Mouse (Mus musculus): ENCODE results near the gene Tmem189. TPM values are rescaled to one million over a fixed set of nuclear protein-coding genes. Genes with fewer than 3 reads are reported as not detected.

Gene Tmem189
- polyA plus RNA-seq, 1 experiment from 2014 or later: 44.5 TPM

DNA sequence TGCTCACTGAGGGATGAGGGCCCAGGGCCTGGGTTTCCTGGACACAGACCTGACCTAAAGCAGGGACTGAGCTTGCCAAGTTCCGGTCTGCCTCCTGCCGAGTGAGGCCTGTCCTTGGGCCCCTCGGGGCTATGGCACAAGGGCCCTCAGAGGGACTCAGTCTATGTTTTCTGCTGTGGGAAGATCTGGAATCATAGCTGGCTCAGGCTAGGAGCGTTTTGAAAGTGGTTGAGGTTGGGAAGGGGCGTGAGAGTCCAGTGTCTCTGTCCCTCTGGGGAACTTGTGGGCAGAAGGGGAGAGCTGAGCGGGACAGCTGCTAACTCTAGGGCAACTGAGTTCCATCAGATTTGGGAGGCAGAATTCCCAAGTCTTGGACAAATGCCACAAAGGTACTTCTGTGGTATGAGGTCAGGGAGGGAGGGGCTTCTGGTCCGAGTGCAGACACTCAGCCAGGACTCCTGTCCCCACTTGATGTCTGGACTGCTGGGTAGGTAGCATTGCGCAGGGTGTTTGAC is 89.1 kb downstream of the Tmem189 start:
- H3K27ac ChIP-seq (ENCODE audit: low read length): no peak overlapping the region

DNA sequence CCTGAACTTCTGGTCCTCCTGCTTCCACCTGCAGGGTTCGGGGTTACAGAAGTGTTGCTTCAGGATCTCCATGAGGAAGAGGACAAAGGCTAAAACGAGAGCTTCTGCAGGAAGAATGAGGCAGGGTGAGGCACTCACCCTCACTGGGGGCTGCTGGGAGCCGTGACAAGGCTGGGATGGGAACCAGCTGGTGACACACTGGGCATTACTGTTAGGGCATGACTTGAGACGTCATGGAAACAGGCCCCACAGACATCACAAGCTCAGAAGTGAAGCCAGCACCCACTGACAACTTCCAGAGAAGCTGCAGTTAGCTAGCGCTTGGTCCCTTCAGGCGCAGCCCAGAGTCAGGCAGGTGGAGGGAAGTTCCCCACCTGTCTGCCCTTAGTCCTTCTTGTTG is 89.7 kb downstream of the Tmem189 start:
- no peak overlapping the region for H3K27ac ChIP-seq (ENCODE audit: low read length)

More for the DNA sequence above, 89.1 kb downstream of the Tmem189 start:
- no peaks in the 10 kb centered on the region for H3K36me3 ChIP-seq (ENCODE audit: control insufficient read depth, insufficient read depth)
- H3K9ac ChIP-seq (ENCODE audit: low read length): no peak overlapping the region
- no peak overlapping the region for H3K4me3 ChIP-seq (ENCODE audit: low read length)
- H3K9me3 ChIP-seq (replicated peaks; ENCODE audit: control insufficient read depth, low read length): no peaks in the 10 kb centered on the region
- no peak for ATAC-seq (replicated peaks; ENCODE audit: extremely low read depth, insufficient read depth, low FRiP score)
- H3K27me3 ChIP-seq (ENCODE audit: control insufficient read depth, insufficient read depth, low read length): no peaks in the 10 kb centered on the region; the same call in 1 of the 2 replicates
- H3K4me1 ChIP-seq (ENCODE audit: control insufficient read depth, insufficient read depth, low read length): peaks cover 22% of the 10 kb centered on the region
- 58% methylated on average over 8 of the region's 8 CpGs for WGBS
- H3K4me2 ChIP-seq (ENCODE audit: low read depth, low read length): no peak overlapping the region

GRCm38 (mm10) chr2:167599195-167599594 is 90.4 kb downstream of the Tmem189 start:
- H3K4me3 ChIP-seq (ENCODE audit: low read length): no peak overlapping the region
- H3K4me1 ChIP-seq (ENCODE audit: control insufficient read depth, insufficient read depth, low read length): peaks cover 29% of the 10 kb centered on the region
- H3K4me2 ChIP-seq (ENCODE audit: low read depth, low read length): no peak overlapping the region
- no peak for ATAC-seq (replicated peaks; ENCODE audit: extremely low read depth, insufficient read depth, low FRiP score)
- H3K9me3 ChIP-seq (replicated peaks; ENCODE audit: control insufficient read depth, low read length): no peaks in the 10 kb centered on the region
- no peaks in the 10 kb centered on the region; the same call in 1 of the 2 replicates for H3K27me3 ChIP-seq (ENCODE audit: control insufficient read depth, insufficient read depth, low read length)
- H3K9ac ChIP-seq (ENCODE audit: low read length): no peak overlapping the region
- no peak overlapping the region for H3K27ac ChIP-seq (ENCODE audit: low read length)
- H3K36me3 ChIP-seq (ENCODE audit: control insufficient read depth, insufficient read depth): no peaks in the 10 kb centered on the region
- WGBS: 86% methylated on average over 5 of the region's 5 CpGs

More for the DNA sequence above, 89.7 kb downstream of the Tmem189 start:
- Histone ChIP-seq H3K36me3 (ENCODE audit: control insufficient read depth, insufficient read depth) (no peaks in the 10 kb centered on the region), H3K4me2 (ENCODE audit: low read depth, low read length) (no peak overlapping the region), H3K9ac (ENCODE audit: low read length) (no peak overlapping the region), H3K4me3 (ENCODE audit: low read length) (no peak overlapping the region), H3K4me1 (ENCODE audit: control insufficient read depth, insufficient read depth, low read length) (peaks cover 22% of the 10 kb centered on the region), H3K9me3 (replicated peaks; ENCODE audit: control insufficient read depth, low read length) (no peaks in the 10 kb centered on the region), H3K27me3 (ENCODE audit: control insufficient read depth, insufficient read depth, low read length) (no peaks in the 10 kb centered on the region; the same call in 1 of the 2 replicates)
- no peak for ATAC-seq (replicated peaks; ENCODE audit: extremely low read depth, insufficient read depth, low FRiP score)
- 76% methylated on average over 6 of the region's 6 CpGs for WGBS

DNA sequence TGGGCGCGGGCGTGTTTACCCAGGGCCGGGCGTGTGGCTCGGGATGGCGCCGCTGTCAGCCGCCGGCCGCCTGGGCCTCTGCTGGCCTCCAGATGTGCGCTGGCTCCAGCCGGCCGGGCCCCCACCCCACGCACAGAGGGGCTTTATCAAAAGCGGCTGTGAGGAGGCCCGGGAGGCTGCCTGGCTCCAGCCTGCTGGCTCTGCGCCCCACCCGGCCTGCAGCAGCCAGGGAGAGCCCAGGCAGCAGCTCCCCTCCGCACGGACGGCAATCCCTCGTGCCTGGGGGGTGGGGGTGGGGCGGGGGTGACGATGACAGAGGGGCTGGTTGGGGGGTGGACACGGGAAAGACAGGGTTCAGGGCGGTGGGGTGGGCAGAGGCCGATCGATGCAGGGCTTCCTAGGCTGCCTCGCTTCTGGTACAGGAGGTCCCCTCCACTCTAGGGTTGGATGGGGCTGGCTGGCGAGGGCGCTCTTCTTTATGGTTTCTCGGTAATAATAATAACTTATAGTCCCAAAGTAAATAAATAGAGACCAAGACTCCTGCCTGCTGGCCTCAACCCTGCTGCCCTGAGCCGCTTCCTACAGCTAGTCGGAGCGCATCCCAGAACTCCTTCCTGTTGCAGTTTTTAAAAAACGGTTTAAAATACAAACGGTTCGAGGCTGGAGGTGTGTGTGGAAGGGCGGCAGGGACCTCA is 92.0 kb downstream of the Tmem189 start:
- WGBS: 27% methylated on average over 40 of the region's 40 CpGs
- Histone ChIP-seq H3K4me3 (ENCODE audit: low read length) (peak overlapping the region; percentile 38), H3K36me3 (ENCODE audit: control insufficient read depth, insufficient read depth) (no peaks in the 10 kb centered on the region), H3K27me3 (ENCODE audit: control insufficient read depth, insufficient read depth, low read length) (no peaks in the 10 kb centered on the region; the same call in 1 of the 2 replicates), H3K4me2 (ENCODE audit: low read depth, low read length) (peak overlapping the region; percentile 62), H3K27ac (ENCODE audit: low read length) (peak overlapping the region; percentile 71), H3K4me1 (ENCODE audit: control insufficient read depth, insufficient read depth, low read length) (peaks cover 36% of the 10 kb centered on the region), H3K9me3 (replicated peaks; ENCODE audit: control insufficient read depth, low read length) (no peaks in the 10 kb centered on the region), H3K9ac (ENCODE audit: low read length) (peak overlapping the region; percentile 69)
- ATAC-seq (replicated peaks; ENCODE audit: extremely low read depth, insufficient read depth, low FRiP score): 0 out of 2 replicates have a peak, but pooled peaks have one; percentile 49

DNA sequence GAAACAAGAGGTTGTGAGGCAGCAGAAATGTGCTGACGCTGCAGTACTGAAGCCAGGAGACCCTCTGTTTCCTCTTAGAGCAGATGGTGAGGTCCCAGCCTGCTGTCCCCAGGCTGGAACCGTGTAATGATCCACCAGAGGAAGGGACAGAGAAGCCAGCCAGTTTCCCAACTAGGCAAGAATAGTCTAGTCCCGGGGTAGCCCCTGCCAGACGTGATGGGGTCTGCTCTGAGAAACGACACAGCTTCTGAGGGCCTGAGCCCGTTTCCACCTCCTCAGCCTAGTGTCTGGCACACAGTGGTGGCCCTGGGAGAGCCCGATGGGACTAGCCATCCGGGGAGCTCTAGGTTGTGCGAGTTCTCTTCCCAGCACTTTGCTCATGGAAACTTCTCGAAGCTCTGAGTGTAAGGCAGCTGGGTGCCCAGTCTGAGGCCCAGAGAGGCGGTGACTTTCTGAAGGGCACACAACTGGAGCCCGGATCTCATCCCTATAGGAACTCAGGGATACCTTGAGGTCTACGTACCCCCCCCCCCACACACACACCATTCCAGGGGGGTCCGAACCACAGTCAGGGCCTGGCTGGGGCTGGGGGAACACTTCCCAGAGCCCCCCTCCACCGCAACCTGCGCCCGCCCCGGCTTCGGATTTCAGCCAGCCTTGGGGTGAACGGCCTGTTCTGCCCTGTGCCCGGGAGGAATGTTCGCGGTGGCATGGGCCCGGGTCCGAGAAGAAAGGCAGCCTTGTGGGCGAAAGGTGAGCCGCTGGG is 92.7 kb downstream of the Tmem189 start:
- H3K4me1 ChIP-seq (ENCODE audit: control insufficient read depth, insufficient read depth, low read length): peaks cover 36% of the 10 kb centered on the region

GRCm38 (mm10) chr2:167596262-167596661 is 93.4 kb downstream of the Tmem189 start:
- Histone ChIP-seq H3K4me3 (ENCODE audit: low read length) (no peak overlapping the region), H3K9me3 (replicated peaks; ENCODE audit: control insufficient read depth, low read length) (no peaks in the 10 kb centered on the region), H3K27ac (ENCODE audit: low read length) (peak overlapping the region; percentile 80), H3K9ac (ENCODE audit: low read length) (no peak overlapping the region; the same call in 1 of the 2 replicates), H3K36me3 (ENCODE audit: control insufficient read depth, insufficient read depth) (no peaks in the 10 kb centered on the region), H3K27me3 (ENCODE audit: control insufficient read depth, insufficient read depth, low read length) (no peaks in the 10 kb centered on the region; the same call in 1 of the 2 replicates), H3K4me1 (ENCODE audit: control insufficient read depth, insufficient read depth, low read length) (peaks cover 36% of the 10 kb centered on the region), H3K4me2 (ENCODE audit: low read depth, low read length) (no peak overlapping the region)
- ATAC-seq (replicated peaks; ENCODE audit: extremely low read depth, insufficient read depth, low FRiP score): no peak
- WGBS: 49% methylated on average over 3 of the region's 4 CpGs

More for the DNA sequence above, 92.7 kb downstream of the Tmem189 start:
- WGBS: 44% methylated on average over 27 of the region's 27 CpGs
- Histone ChIP-seq H3K4me3 (ENCODE audit: low read length) (peak overlapping the region; percentile 38), H3K9me3 (replicated peaks; ENCODE audit: control insufficient read depth, low read length) (no peaks in the 10 kb centered on the region), H3K36me3 (ENCODE audit: control insufficient read depth, insufficient read depth) (no peaks in the 10 kb centered on the region), H3K9ac (ENCODE audit: low read length) (peak overlapping the region; percentile 69), H3K4me2 (ENCODE audit: low read depth, low read length) (peak overlapping the region; percentile 62), H3K27me3 (ENCODE audit: control insufficient read depth, insufficient read depth, low read length) (no peaks in the 10 kb centered on the region; the same call in 1 of the 2 replicates), H3K27ac (ENCODE audit: low read length) (peak overlapping the region; percentile 71)
- no peak for ATAC-seq (replicated peaks; ENCODE audit: extremely low read depth, insufficient read depth, low FRiP score)

DNA sequence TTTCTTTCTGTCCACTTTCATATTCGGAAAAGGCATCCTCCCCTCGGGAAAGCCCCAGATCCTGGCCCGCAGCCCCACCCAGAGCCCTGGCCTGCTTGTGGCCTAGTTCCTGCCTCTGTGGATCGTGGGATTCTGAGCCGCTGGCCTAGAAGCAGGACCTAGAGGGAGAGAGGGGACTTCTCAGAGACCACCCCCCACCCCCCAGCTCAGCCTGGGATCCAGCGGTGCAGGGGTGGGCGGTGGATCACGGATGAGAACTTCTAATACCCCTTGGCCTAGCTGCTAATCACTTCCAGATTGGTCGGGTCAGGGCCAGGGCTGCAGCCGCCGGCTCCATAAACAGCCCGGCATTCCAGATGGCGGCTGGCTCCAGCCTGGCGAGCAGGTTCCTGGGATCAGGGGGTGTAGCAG is 93.9 kb downstream of the Tmem189 start:
- peak overlapping the region; percentile 63 for H3K9ac ChIP-seq (ENCODE audit: low read length)
- no peak for ATAC-seq (replicated peaks; ENCODE audit: extremely low read depth, insufficient read depth, low FRiP score)
- H3K27me3 ChIP-seq (ENCODE audit: control insufficient read depth, insufficient read depth, low read length): no peaks in the 10 kb centered on the region; the same call in 1 of the 2 replicates
- peaks cover 36% of the 10 kb centered on the region for H3K4me1 ChIP-seq (ENCODE audit: control insufficient read depth, insufficient read depth, low read length)
- no peak overlapping the region for H3K4me2 ChIP-seq (ENCODE audit: low read depth, low read length)
- H3K4me3 ChIP-seq (ENCODE audit: low read length): no peak overlapping the region
- peak overlapping the region; percentile 80 for H3K27ac ChIP-seq (ENCODE audit: low read length)
- no peaks in the 10 kb centered on the region for H3K9me3 ChIP-seq (replicated peaks; ENCODE audit: control insufficient read depth, low read length)
- 45% methylated on average over 14 of the region's 14 CpGs for WGBS
- no peaks in the 10 kb centered on the region for H3K36me3 ChIP-seq (ENCODE audit: control insufficient read depth, insufficient read depth)

GRCm38 (mm10) chr2:167594444-167594934 is 95.1 kb downstream of the Tmem189 start:
- H3K9me3 ChIP-seq (replicated peaks; ENCODE audit: control insufficient read depth, low read length): no peaks in the 10 kb centered on the region
- no peak overlapping the region for H3K9ac ChIP-seq (ENCODE audit: low read length)
- peak; percentile 78 for ATAC-seq (replicated peaks; ENCODE audit: extremely low read depth, insufficient read depth, low FRiP score)
- WGBS: 23% methylated on average over 10 of the region's 10 CpGs
- no peaks in the 10 kb centered on the region; the same call in 1 of the 2 replicates for H3K27me3 ChIP-seq (ENCODE audit: control insufficient read depth, insufficient read depth, low read length)
- H3K4me1 ChIP-seq (ENCODE audit: control insufficient read depth, insufficient read depth, low read length): peaks cover 36% of the 10 kb centered on the region
- no peak overlapping the region for H3K4me2 ChIP-seq (ENCODE audit: low read depth, low read length)
- H3K36me3 ChIP-seq (ENCODE audit: control insufficient read depth, insufficient read depth): no peaks in the 10 kb centered on the region
- no peak overlapping the region for H3K4me3 ChIP-seq (ENCODE audit: low read length)
- peak overlapping the region; percentile 68 for H3K27ac ChIP-seq (ENCODE audit: low read length)

Measured in heart, embryonic 16.5 days (tissue).